Mouse (Mus musculus): Measurements from ENCODE around the gene Mlycd. TPM values are rescaled to one million over a fixed set of nuclear protein-coding genes. Genes with fewer than 3 reads are reported as not detected.

Mlycd gene
- polyA plus RNA-seq, 1 experiment from 2014 or later, result 22.0 TPM

GRCm38 (mm10) chr8:119408311-119408710 is 13.6 kb downstream of the Mlycd start:
- DNase-seq (ENCODE audit: low spot score), result no peak
- H3K36me3 ChIP-seq (ENCODE audit: control insufficient read depth, insufficient read depth, low read length), result peaks cover 23% of the 10 kb centered on the region
- 63% methylated on average over 8 of the region's 8 CpGs for WGBS

GRCm38 (mm10) chr8:119412037-119412734 is 17.5 kb downstream of the Mlycd start:
- 57% methylated on average over 10 of the region's 10 CpGs for WGBS
- Histone ChIP-seq H3K9ac (ENCODE audit: low read length) (no peak overlapping the region), H3K27me3 (ENCODE audit: control insufficient read depth, insufficient read depth, low read length) (no peaks in the 10 kb centered on the region), H3K9me3 (ENCODE audit: control insufficient read depth, low read length) (no peaks in the 10 kb centered on the region), H3K27ac (replicated peaks) (no peak overlapping the region), H3K4me2 (replicated peaks; ENCODE audit: low read depth) (no peak overlapping the region), H3K36me3 (ENCODE audit: control insufficient read depth, insufficient read depth, low read length) (peaks cover 18% of the 10 kb centered on the region), H3K4me1 (replicated peaks; ENCODE audit: control insufficient read depth, insufficient read depth) (no peaks in the 10 kb centered on the region), H3K4me3 (ENCODE audit: low read depth, low read length) (no peak overlapping the region)
- no peak for TF ChIP-seq EP300 (optimal IDR thresholded peaks at IDR 0.05)
- peak; percentile 35; the same call in 1 of the 2 replicates for TF ChIP-seq CTCF (IDR thresholded peaks at IDR 0.05; ENCODE audit: low read depth)
- DNase-seq (ENCODE audit: low spot score) (no peak), ATAC-seq (ENCODE audit: low FRiP score, low TSS enrichment) (no peak)

More at GRCm38 (mm10) chr8:119408311-119408710, 13.6 kb downstream of the Mlycd start:
- no peaks in the 10 kb centered on the region for H3K27me3 ChIP-seq (ENCODE audit: control insufficient read depth, insufficient read depth, low read length)
- no peaks in the 10 kb centered on the region for H3K9me3 ChIP-seq (ENCODE audit: control insufficient read depth, low read length)
- no peak overlapping the region for H3K4me3 ChIP-seq (ENCODE audit: low read depth, low read length)
- no peak for ATAC-seq (ENCODE audit: low FRiP score, low TSS enrichment)
- H3K4me1 ChIP-seq (replicated peaks; ENCODE audit: control insufficient read depth, insufficient read depth), result no peaks in the 10 kb centered on the region
- no peak overlapping the region for H3K9ac ChIP-seq (ENCODE audit: low read length)
- TF ChIP-seq EP300 (optimal IDR thresholded peaks at IDR 0.05), result no peak
- TF ChIP-seq CTCF (IDR thresholded peaks at IDR 0.05; ENCODE audit: low read depth), result no peak
- H3K27ac ChIP-seq (replicated peaks), result no peak overlapping the region
- H3K4me2 ChIP-seq (replicated peaks; ENCODE audit: low read depth), result no peak overlapping the region

GRCm38 (mm10) chr8:119412735-119413498 is 18.2 kb downstream of the Mlycd start:
- H3K9me3 ChIP-seq (ENCODE audit: control insufficient read depth, low read length), result no peaks in the 10 kb centered on the region
- 15% methylated on average over 18 of the region's 18 CpGs for WGBS
- H3K36me3 ChIP-seq (ENCODE audit: control insufficient read depth, insufficient read depth, low read length), result peaks cover 11% of the 10 kb centered on the region
- DNase-seq (ENCODE audit: low spot score), result peak; percentile 81
- H3K4me3 ChIP-seq (ENCODE audit: low read depth, low read length), result no peak overlapping the region
- H3K27me3 ChIP-seq (ENCODE audit: control insufficient read depth, insufficient read depth, low read length), result no peaks in the 10 kb centered on the region
- peak overlapping the region; percentile 44 for H3K4me2 ChIP-seq (replicated peaks; ENCODE audit: low read depth)
- peak; percentile 71 for ATAC-seq (ENCODE audit: low FRiP score, low TSS enrichment)
- peak overlapping the region; percentile 18; the same call in 1 of the 2 replicates for H3K9ac ChIP-seq (ENCODE audit: low read length)
- no peak overlapping the region for H3K27ac ChIP-seq (replicated peaks)
- H3K4me1 ChIP-seq (replicated peaks; ENCODE audit: control insufficient read depth, insufficient read depth), result no peaks in the 10 kb centered on the region
- no peak for TF ChIP-seq EP300 (optimal IDR thresholded peaks at IDR 0.05)
- peak; percentile 94 for TF ChIP-seq CTCF (IDR thresholded peaks at IDR 0.05; ENCODE audit: low read depth)

- no peak overlapping the region for H3K9ac ChIP-seq (ENCODE audit: low read length)
Observed at GRCm38 (mm10) chr8:119413605-119414004, 18.9 kb downstream of the Mlycd start.

GRCm38 (mm10) chr8:119420318-119420717 is 25.6 kb downstream of the Mlycd start:
- WGBS, result 61% methylated on average over 7 of the region's 7 CpGs
- DNase-seq (ENCODE audit: low spot score) (no peak), ATAC-seq (ENCODE audit: low FRiP score, low TSS enrichment) (no peak)
- Histone ChIP-seq H3K4me2 (replicated peaks; ENCODE audit: low read depth) (no peak overlapping the region), H3K27ac (replicated peaks) (no peak overlapping the region), H3K9ac (ENCODE audit: low read length) (no peak overlapping the region), H3K4me1 (replicated peaks; ENCODE audit: control insufficient read depth, insufficient read depth) (peaks cover 4% of the 10 kb centered on the region), H3K36me3 (ENCODE audit: control insufficient read depth, insufficient read depth, low read length) (no peaks in the 10 kb centered on the region), H3K27me3 (ENCODE audit: control insufficient read depth, insufficient read depth, low read length) (no peaks in the 10 kb centered on the region), H3K4me3 (ENCODE audit: low read depth, low read length) (no peak overlapping the region), H3K9me3 (ENCODE audit: control insufficient read depth, low read length) (no peaks in the 10 kb centered on the region)
- TF ChIP-seq EP300 (optimal IDR thresholded peaks at IDR 0.05), result no peak
- TF ChIP-seq CTCF (IDR thresholded peaks at IDR 0.05; ENCODE audit: low read depth), result no peak

More at GRCm38 (mm10) chr8:119413605-119414004, 18.9 kb downstream of the Mlycd start:
- ATAC-seq (ENCODE audit: low FRiP score, low TSS enrichment) (no peak), DNase-seq (ENCODE audit: low spot score) (no peak)
- H3K27me3 ChIP-seq (ENCODE audit: control insufficient read depth, insufficient read depth, low read length), result no peaks in the 10 kb centered on the region
- peaks cover 11% of the 10 kb centered on the region for H3K36me3 ChIP-seq (ENCODE audit: control insufficient read depth, insufficient read depth, low read length)
- H3K4me3 ChIP-seq (ENCODE audit: low read depth, low read length), result no peak overlapping the region
- TF ChIP-seq CTCF (IDR thresholded peaks at IDR 0.05; ENCODE audit: low read depth) (no peak), EP300 (optimal IDR thresholded peaks at IDR 0.05) (no peak)
- no peaks in the 10 kb centered on the region for H3K4me1 ChIP-seq (replicated peaks; ENCODE audit: control insufficient read depth, insufficient read depth)
- H3K4me2 ChIP-seq (replicated peaks; ENCODE audit: low read depth), result no peak overlapping the region
- H3K9me3 ChIP-seq (ENCODE audit: control insufficient read depth, low read length), result no peaks in the 10 kb centered on the region
- WGBS, result 80% methylated on average over 10 of the region's 10 CpGs
- no peak overlapping the region for H3K27ac ChIP-seq (replicated peaks)
